Mouse (Mus musculus) megakaryocyte, adult 5-6 weeks (primary cell): Measurements from ENCODE around the gene Pard3b. TPM values are rescaled to one million over a fixed set of nuclear protein-coding genes. Genes with fewer than 3 reads are reported as not detected.
A peak's percentile ranks its signal among the peaks of the same experiment; 100 is the strongest.

Source experiments
- ATAC-seq: 2 replicates; pipeline ENCODE4 v1.8.0; 2016; ENCODE audit warnings: mild to moderate bottlenecking, inconsistent platforms; ENCODE audit not compliant: poor library complexity, severe bottlenecking
- total RNA-seq, 2 experiments: library from RNA; stranded (forward) in 1 of 2; stranded (reverse) in 1 of 2; fragments of 153-499, 151-499 nt in 1 of 2; fragments of 221-1000, 200-1000 nt in 1 of 2; gene quantifications; 2 replicates each; pipeline versions ENCODE4 v1.2.3 to v1.2.4; 2015 to 2017

Gene Pard3b
- total RNA-seq, 2 experiments from 2014 or later: 0.45 to 0.48 TPM

- no peak for ATAC-seq
These were observed 432.0 kb downstream of the Pard3b start for GRCm38 (mm10) chr1:62070617-62071016.

- ATAC-seq: no peak
These were observed 432.5 kb downstream of the Pard3b start for GRCm38 (mm10) chr1:62071139-62071538.

- no peak for ATAC-seq
These were observed 437.5 kb downstream of the Pard3b start for GRCm38 (mm10) chr1:62076171-62076570.

GRCm38 (mm10) chr1:62081129-62081528 is 442.5 kb downstream of the Pard3b start:
- ATAC-seq: no peak

GRCm38 (mm10) chr1:62085995-62086394 is 447.4 kb downstream of the Pard3b start:
- no peak for ATAC-seq

GRCm38 (mm10) chr1:62087464-62087863 is 448.8 kb downstream of the Pard3b start:
- no peak for ATAC-seq

- no peak for ATAC-seq
These were observed 456.3 kb downstream of the Pard3b start for GRCm38 (mm10) chr1:62094885-62095284.

- ATAC-seq: no peak
These were observed 483.8 kb downstream of the Pard3b start for GRCm38 (mm10) chr1:62122426-62122825.

- no peak for ATAC-seq
These were observed 490.6 kb downstream of the Pard3b start for GRCm38 (mm10) chr1:62129186-62129585.

GRCm38 (mm10) chr1:62148134-62148533 is 509.5 kb downstream of the Pard3b start:
- no peak for ATAC-seq

GRCm38 (mm10) chr1:62148786-62149185 is 510.2 kb downstream of the Pard3b start:
- ATAC-seq: peak; percentile 60

- ATAC-seq: no peak
These were observed 517.3 kb downstream of the Pard3b start for GRCm38 (mm10) chr1:62155970-62156369.

- no peak for ATAC-seq
These were observed 521.0 kb downstream of the Pard3b start for GRCm38 (mm10) chr1:62159592-62159991.

- ATAC-seq: 0 out of 2 replicates have a peak, but pooled peaks have one; percentile 15
These were observed 536.5 kb downstream of the Pard3b start for GRCm38 (mm10) chr1:62175013-62175640.

GRCm38 (mm10) chr1:62181638-62182037 is 543.0 kb downstream of the Pard3b start:
- ATAC-seq: no peak

- ATAC-seq: no peak
These were observed 544.0 kb downstream of the Pard3b start for GRCm38 (mm10) chr1:62182634-62183033.

GRCm38 (mm10) chr1:62190786-62191185 is 552.2 kb downstream of the Pard3b start:
- no peak for ATAC-seq

GRCm38 (mm10) chr1:62197515-62197914 is 558.9 kb downstream of the Pard3b start:
- ATAC-seq: no peak

GRCm38 (mm10) chr1:62200919-62201318 is 562.3 kb downstream of the Pard3b start:
- no peak for ATAC-seq

GRCm38 (mm10) chr1:62201686-62202257 is 563.1 kb downstream of the Pard3b start:
- ATAC-seq: no peak

- no peak for ATAC-seq
These were observed 574.7 kb downstream of the Pard3b start for GRCm38 (mm10) chr1:62213285-62213684.

- no peak for ATAC-seq
These were observed 577.2 kb downstream of the Pard3b start for GRCm38 (mm10) chr1:62215842-62216241.

- ATAC-seq: no peak
These were observed 577.9 kb downstream of the Pard3b start for GRCm38 (mm10) chr1:62216568-62216967.
